Mouse (Mus musculus) CH12.LX (cell line): Measurements from ENCODE around the gene Foxn2. TPM values are rescaled to one million over a fixed set of nuclear protein-coding genes. Genes with fewer than 3 reads are reported as not detected.

Source experiments
- DNase-seq: peaks from one replicate; pipeline ENCODE4 v3.0.0-alpha.2; 2013; ENCODE audit errors: extremely low read depth
- H3K27ac ChIP-seq: 2 replicates; pipeline ENCODE4 v1.5.1; 2012; ENCODE audit warnings: low read depth, mild to moderate bottlenecking, control low read depth, moderate library complexity; ENCODE audit not compliant: insufficient read depth
- H3K27me3 ChIP-seq: replicated peaks from 2 replicates; pipeline ENCODE3; 2012; ENCODE audit warnings: inconsistent platforms
- H3K36me3 ChIP-seq, 2 experiments: replicated peaks in 1 of 2; 2 replicates each; pipeline versions ENCODE3 to v1.6.1; 2012; ENCODE audit warnings: inconsistent platforms in 1 of 2, low read length in 1 of 2, mild to moderate bottlenecking in 1 of 2, mixed read lengths in 1 of 2, moderate library complexity in 1 of 2; ENCODE audit not compliant: control insufficient read depth in 1 of 2, insufficient read depth in 1 of 2
- H3K4me1 ChIP-seq, 2 experiments: 2 replicates each; pipeline ENCODE4 v1.6.1; 2012; ENCODE audit warnings: inconsistent platforms in 1 of 2, moderate library complexity in 1 of 2; ENCODE audit not compliant: insufficient read depth in 2 of 2, control insufficient read depth in 1 of 2
- H3K4me2 ChIP-seq: 2 replicates; pipeline ENCODE4 v1.6.1; 2012; ENCODE audit warnings: low read depth, mild to moderate bottlenecking, control low read depth; ENCODE audit not compliant: poor library complexity, insufficient read depth, severe bottlenecking
- H3K4me3 ChIP-seq, 3 experiments: fragments of 150-350 bp in 1 of 3; sonication (generic) in 1 of 3; replicated peaks in 1 of 3; 2 replicates each; pipeline versions ENCODE3 to v1.5.1; 2011 to 2012; ENCODE audit warnings: low read depth in 2 of 3, low read length in 2 of 3, mild to moderate bottlenecking in 2 of 3, moderate library complexity in 2 of 3, control low read depth in 1 of 3, improper control_type of control experiment in 1 of 3, inconsistent platforms in 1 of 3, mixed read lengths in 1 of 3; ENCODE audit not compliant: poor library complexity in 1 of 3
- H3K79me2 ChIP-seq: replicated peaks from 2 replicates; pipeline ENCODE4 v1.6.1; 2012; ENCODE audit warnings: mild to moderate bottlenecking, moderate library complexity; ENCODE audit not compliant: control insufficient read depth, poor library complexity, insufficient read depth, severe bottlenecking; ENCODE audit errors: extremely low read depth
- H3K9ac ChIP-seq: 2 replicates; pipeline ENCODE4 v1.6.1; 2012; ENCODE audit warnings: low read depth, mild to moderate bottlenecking, control low read depth, moderate library complexity; ENCODE audit not compliant: insufficient read depth
- H3K9me3 ChIP-seq: replicated peaks from 2 replicates; pipeline ENCODE3; 2012; ENCODE audit warnings: low read length, inconsistent platforms, mixed read lengths
- CHD2 ChIP-seq: IDR thresholded peaks from 2 replicates; pipeline ENCODE4 v1.6.1; 2011; ENCODE audit warnings: low read length, improper control_type of control experiment
- ELF1 ChIP-seq: IDR thresholded peaks from 2 replicates; pipeline ENCODE4 v1.6.1; 2014; ENCODE audit warnings: low read depth, mild to moderate bottlenecking, inconsistent platforms, low read length, improper control_type of control experiment
- EP300 ChIP-seq: IDR thresholded peaks from 2 replicates; pipeline ENCODE4 v1.6.1; 2011; ENCODE audit warnings: low read length, improper control_type of control experiment
- ETS1 ChIP-seq: conservative IDR thresholded peaks from 2 replicates; pipeline ENCODE4 v1.6.1; 2012; ENCODE audit warnings: low read depth, mild to moderate bottlenecking, inconsistent platforms, low read length, improper control_type of control experiment, moderate library complexity
- HCFC1 ChIP-seq: IDR thresholded peaks from 2 replicates; pipeline ENCODE4 v1.6.1; 2012; ENCODE audit warnings: low read depth, mild to moderate bottlenecking, inconsistent platforms, low read length, improper control_type of control experiment
- JUN ChIP-seq: IDR thresholded peaks from 2 replicates; pipeline ENCODE4 v1.6.1; 2011; ENCODE audit warnings: low read depth, mild to moderate bottlenecking, low read length, improper control_type of control experiment, moderate library complexity; ENCODE audit not compliant: insufficient read depth
- JUND ChIP-seq: conservative IDR thresholded peaks from 2 replicates; pipeline ENCODE4 v1.6.1; 2011; ENCODE audit warnings: low read depth, low read length, improper control_type of control experiment
- MAFK ChIP-seq: IDR thresholded peaks from 2 replicates; pipeline ENCODE4 v1.6.1; 2011; ENCODE audit warnings: low read length, improper control_type of control experiment; ENCODE audit not compliant: insufficient replicate concordance
- MEF2A ChIP-seq: IDR thresholded peaks from 2 replicates; pipeline ENCODE4 v1.6.1; 2014; ENCODE audit warnings: low read depth, mild to moderate bottlenecking, inconsistent platforms, low read length, improper control_type of control experiment, borderline replicate concordance
- MYC ChIP-seq: IDR thresholded peaks from 2 replicates; pipeline ENCODE4 v1.6.1; 2011; ENCODE audit warnings: low read depth, mild to moderate bottlenecking, improper control_type of control experiment, low read length
- PAX5 ChIP-seq: IDR thresholded peaks from 2 replicates; pipeline ENCODE4 v1.6.1; 2012; ENCODE audit warnings: low read length, inconsistent platforms, mixed read lengths
- POLR2AphosphoS2 ChIP-seq: IDR thresholded peaks from 2 replicates; pipeline ENCODE4 v1.6.1; 2011; ENCODE audit warnings: low read depth, low read length, improper control_type of control experiment
- RAD21 ChIP-seq: IDR thresholded peaks from 2 replicates; pipeline ENCODE4 v1.6.1; 2011; ENCODE audit warnings: low read depth, mild to moderate bottlenecking, low read length, improper control_type of control experiment, moderate library complexity
- RCOR1 ChIP-seq: conservative IDR thresholded peaks from 2 replicates; pipeline ENCODE4 v1.6.1; 2012; ENCODE audit warnings: low read depth, mild to moderate bottlenecking, inconsistent platforms, low read length, improper control_type of control experiment
- SMC3 ChIP-seq: IDR thresholded peaks from 2 replicates; pipeline ENCODE4 v1.6.1; 2011; ENCODE audit warnings: low read depth, low read length, improper control_type of control experiment
- USF2 ChIP-seq: conservative IDR thresholded peaks from 2 replicates; pipeline ENCODE4 v1.6.1; 2011; ENCODE audit warnings: low read depth, low read length, improper control_type of control experiment
- ZNF384 ChIP-seq: IDR thresholded peaks from 2 replicates; pipeline ENCODE4 v1.6.1; 2012; ENCODE audit warnings: low read depth, low read length, improper control_type of control experiment, inconsistent platforms
- dilution Hi-C: fragments of 300-500 bp; cut with MboI; formaldehyde crosslinking; loops from 2 replicates; pipeline ENCODE4 v1.14.3; 2020; ENCODE audit warnings: low sequenced_read_pairs; ENCODE audit not compliant: extremely low pct_unique_long_range_greater_than_20kb, extremely low pct_ligation_motif_present
- in situ Hi-C: fragments of 300-500 bp; cut with MboI; formaldehyde crosslinking; loops from 3 replicates; pipeline ENCODE4 v1.14.3; 2019; ENCODE audit warnings: low sequenced_read_pairs, low pct_ligation_motif_present, low pct_unique_long_range_greater_than_20kb, mixed read lengths
- polyA plus RNA-seq: library from polyadenylated mRNA; unstranded; fragments of >175 nt; gene quantifications from 2 replicates; pipeline ENCODE4 v1.2.1, GENCODE M21; 2012; ENCODE audit warnings: low read depth; ENCODE audit not compliant: insufficient read length
- total RNA-seq, 2 experiments: library from RNA; depleted of rRNA; stranded (reverse); fragments of 300-350 nt in 1 of 2; fragments of >200 nt in 1 of 2; gene quantifications; 2 replicates each; pipeline ENCODE4 v1.2.3; 2012 to 2014

The Foxn2 gene
- total and polyA plus RNA-seq, 3 experiments: 13.2 to 24.6 (median 16.0) TPM

DNA sequence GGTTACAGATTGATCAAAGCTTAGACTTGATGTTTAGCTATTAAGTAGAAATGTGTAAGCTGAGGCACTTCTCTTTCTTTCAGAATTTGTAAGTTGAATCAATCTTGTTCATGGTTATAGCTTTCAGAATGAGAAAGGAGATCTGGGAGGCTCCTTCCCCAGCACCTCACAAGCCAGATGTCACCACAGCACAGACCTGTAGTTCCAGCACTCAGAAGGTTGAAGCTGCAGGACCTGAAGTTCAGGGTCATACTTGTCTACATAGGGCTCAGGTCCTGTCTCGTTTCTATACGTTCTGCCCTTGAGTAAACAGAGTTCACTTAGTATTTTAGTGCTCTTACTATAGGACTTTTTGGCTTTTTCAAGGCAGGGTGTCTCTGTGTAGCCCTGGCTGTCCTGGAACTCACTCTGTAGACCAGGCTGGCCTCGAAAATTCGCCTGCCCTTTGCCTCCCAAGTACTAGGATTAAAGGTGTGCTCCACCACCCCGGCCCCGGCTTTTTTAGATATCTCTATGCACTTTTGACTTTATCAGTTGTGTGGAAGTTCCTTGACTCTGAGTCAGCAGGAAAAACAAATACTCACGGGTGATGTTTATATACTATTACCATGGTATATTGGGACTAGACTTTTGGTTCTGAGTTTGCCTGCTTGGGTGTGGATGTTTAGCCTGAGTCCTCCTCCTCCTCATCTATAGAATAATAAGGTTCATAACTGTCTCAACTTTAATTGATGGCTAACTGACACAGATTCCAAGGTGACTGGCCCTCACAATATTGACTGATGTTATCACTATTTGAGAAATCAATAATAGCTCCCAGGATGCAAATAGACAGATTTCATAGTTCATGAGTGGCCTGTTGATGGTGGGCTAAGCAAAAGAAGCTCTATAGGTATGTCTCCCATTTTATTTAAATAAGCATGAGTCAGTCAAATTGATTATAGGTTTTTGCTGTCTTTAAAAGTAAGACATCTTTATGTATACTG is 19.7 kb downstream of the Foxn2 start:
- no peak for TF ChIP-seq RCOR1
- no peak for TF ChIP-seq MYC
- TF ChIP-seq EP300: no peak
- no peak for TF ChIP-seq MEF2A
- no peak for TF ChIP-seq PAX5
- TF ChIP-seq USF2: no peak
- dilution Hi-C loops (no loop called here), in situ Hi-C loops (no loop called here)
- no peak for DNase-seq
- H3K4me3 ChIP-seq: no peak overlapping the region
- H3K9me3 ChIP-seq: no peaks in the 10 kb centered on the region
- H3K79me2 ChIP-seq: peaks cover 15% of the 10 kb centered on the region
- H3K36me3 ChIP-seq: peaks cover 3 to 20% of the 10 kb centered on the region in 2 experiments
- H3K4me2 ChIP-seq: no peak overlapping the region
- no peak overlapping the region for H3K9ac ChIP-seq
- H3K4me1 ChIP-seq: peaks cover 0 to 12% of the 10 kb centered on the region in 2 experiments; a peak in 2 of 4 replicates
- no peaks in the 10 kb centered on the region for H3K27me3 ChIP-seq
- no peak overlapping the region for H3K27ac ChIP-seq

GRCm38 (mm10) chr17:88462658-88463057 is 22.1 kb downstream of the Foxn2 start:
- Histone ChIP-seq H3K4me2 (no peak overlapping the region), H3K9me3 (no peaks in the 10 kb centered on the region), H3K4me1 (peaks cover 0 to 12% of the 10 kb centered on the region in 2 experiments; a peak in 2 of 4 replicates), H3K27ac (no peak overlapping the region), H3K79me2 (peaks cover 22% of the 10 kb centered on the region), H3K27me3 (no peaks in the 10 kb centered on the region), H3K9ac (no peak overlapping the region), H3K36me3 (peaks cover 4 to 41% of the 10 kb centered on the region in 2 experiments)
- DNase-seq: no peak
- dilution Hi-C loops: no loop called here
- TF ChIP-seq ELF1 (no peak), RAD21 (no peak), SMC3 (no peak), MAFK (no peak), PAX5 (no peak), ETS1 (no peak), JUND (no peak), CHD2 (no peak), ZNF384 (no peak), POLR2AphosphoS2 (no peak), RCOR1 (no peak), JUN (no peak), HCFC1 (no peak)
- TF ChIP-seq, all 38 proteins: peak for 0
- in situ Hi-C loops: no loop called here
- no peak overlapping the region for H3K4me3 ChIP-seq
